Mouse (Mus musculus): ENCODE measurements around the gene Mlc1.

The Mlc1 gene

GRCm38 (mm10) chr15:88936619-88937290 is 42.1 kb downstream of the Mlc1 start:
- peak in 1 of 2 experiments; percentile 17 for DNase-seq

- peak in 1 of 2 experiments; percentile 13 for DNase-seq
These were observed 44.7 kb downstream of the Mlc1 start for GRCm38 (mm10) chr15:88934141-88934540.

GRCm38 (mm10) chr15:88932667-88933066 is 46.1 kb downstream of the Mlc1 start:
- DNase-seq = peak in 1 of 2 experiments; percentile 16

- peak; percentile 54 to 85 for DNase-seq
These were observed 56.9 kb downstream of the Mlc1 start for GRCm38 (mm10) chr15:88921992-88922310.

GRCm38 (mm10) chr15:88921131-88921991 is 57.4 kb downstream of the Mlc1 start:
- DNase-seq = peak; percentile 61 to 80

- DNase-seq = no peak
These were observed 58.7 kb downstream of the Mlc1 start for GRCm38 (mm10) chr15:88920065-88920464.

GRCm38 (mm10) chr15:88919328-88919727 is 59.5 kb downstream of the Mlc1 start:
- peak in 1 of 2 experiments; percentile 23 for DNase-seq

GRCm38 (mm10) chr15:88917126-88917525 is 61.7 kb downstream of the Mlc1 start:
- no peak for DNase-seq

GRCm38 (mm10) chr15:88916366-88916765 is 62.4 kb downstream of the Mlc1 start:
- DNase-seq = no peak

- DNase-seq = peak in 1 of 2 experiments; percentile 17
These were observed 63.8 kb downstream of the Mlc1 start for GRCm38 (mm10) chr15:88915046-88915445.

GRCm38 (mm10) chr15:88906347-88906746 is 72.5 kb downstream of the Mlc1 start:
- no peak for DNase-seq
